Mouse (Mus musculus): ENCODE measurements around the gene Fkbp2. TPM values are rescaled to one million over a fixed set of nuclear protein-coding genes. Genes with fewer than 3 reads are reported as not detected.

Fkbp2 gene
- polyA plus RNA-seq, 1 experiment from 2014 or later = 101 TPM

Other genes with a start within 250 kb of the Fkbp2 start
- gene Rps6ka4, start 139.9 kb downstream of the Fkbp2 start, polyA plus RNA-seq (2016; fragmentation: Nextera tagmentation; extraction: Ambion mirVana) = 5.3 and 7.0 TPM in 2 replicates
- gene Ccdc88b, start 122.3 kb downstream of the Fkbp2 start, polyA plus RNA-seq (2016; fragmentation: Nextera tagmentation; extraction: Ambion mirVana) = 0.62 and 0.67 TPM in 2 replicates
- 150 and 168 TPM in 2 replicates for gene Trmt112, start 70.8 kb downstream of the Fkbp2 start, polyA plus RNA-seq (2016; fragmentation: Nextera tagmentation; extraction: Ambion mirVana)
- gene Prdx5, start 70.4 kb downstream of the Fkbp2 start, polyA plus RNA-seq (2016; fragmentation: Nextera tagmentation; extraction: Ambion mirVana) = 137 and 140 TPM in 2 replicates
- gene Esrra, start 58.7 kb downstream of the Fkbp2 start, polyA plus RNA-seq (2016; fragmentation: Nextera tagmentation; extraction: Ambion mirVana) = 7.9 and 8.9 TPM in 2 replicates
- gene Catsperz, start 55.1 kb downstream of the Fkbp2 start, polyA plus RNA-seq (2016; fragmentation: Nextera tagmentation; extraction: Ambion mirVana) = 0.68 and 0.74 TPM in 2 replicates
- 0.23 TPM in 1 of 2 replicates, not detected in the other for gene Kcnk4, start 46.0 kb downstream of the Fkbp2 start, polyA plus RNA-seq (2016; fragmentation: Nextera tagmentation; extraction: Ambion mirVana)
- 53.4 and 55.1 TPM in 2 replicates for gene Bad, start 38.6 kb downstream of the Fkbp2 start, polyA plus RNA-seq (2016; fragmentation: Nextera tagmentation; extraction: Ambion mirVana)
- gene Gpr137, start 38.0 kb downstream of the Fkbp2 start, polyA plus RNA-seq (2016; fragmentation: Nextera tagmentation; extraction: Ambion mirVana) = 26.9 and 27.5 TPM in 2 replicates
- gene Ppp1r14b, start 5.5 kb downstream of the Fkbp2 start, polyA plus RNA-seq (2016; fragmentation: Nextera tagmentation; extraction: Ambion mirVana) = 217 and 235 TPM in 2 replicates
- 32.8 and 37.0 TPM in 2 replicates for gene Plcb3, start 4.0 kb downstream of the Fkbp2 start, polyA plus RNA-seq (2016; fragmentation: Nextera tagmentation; extraction: Ambion mirVana)
- 36.0 and 36.9 TPM in 2 replicates for gene Vegfb, start 7.2 kb upstream of the Fkbp2 start, polyA plus RNA-seq (2016; fragmentation: Nextera tagmentation; extraction: Ambion mirVana)
- 18.1 and 18.2 TPM in 2 replicates for gene Dnajc4, start 12.1 kb upstream of the Fkbp2 start, polyA plus RNA-seq (2016; fragmentation: Nextera tagmentation; extraction: Ambion mirVana)
- gene Nudt22, start 15.6 kb upstream of the Fkbp2 start, polyA plus RNA-seq (2016; fragmentation: Nextera tagmentation; extraction: Ambion mirVana) = 20.1 and 20.9 TPM in 2 replicates
- gene Trpt1, start 15.6 kb upstream of the Fkbp2 start, polyA plus RNA-seq (2016; fragmentation: Nextera tagmentation; extraction: Ambion mirVana) = 8.3 and 8.8 TPM in 2 replicates
- gene Fermt3, start 39.0 kb upstream of the Fkbp2 start, polyA plus RNA-seq (2016; fragmentation: Nextera tagmentation; extraction: Ambion mirVana) = 7.1 and 8.0 TPM in 2 replicates
- gene Stip1, start 59.5 kb upstream of the Fkbp2 start, polyA plus RNA-seq (2016; fragmentation: Nextera tagmentation; extraction: Ambion mirVana) = 453 and 489 TPM in 2 replicates
- gene Macrod1, start 76.3 kb upstream of the Fkbp2 start, polyA plus RNA-seq (2016; fragmentation: Nextera tagmentation; extraction: Ambion mirVana) = 5.0 and 5.4 TPM in 2 replicates
- gene Flrt1, start 125.2 kb upstream of the Fkbp2 start, polyA plus RNA-seq (2016; fragmentation: Nextera tagmentation; extraction: Ambion mirVana) = 2.5 and 2.9 TPM in 2 replicates
- 275 and 276 TPM in 2 replicates for gene Otub1, start 225.8 kb upstream of the Fkbp2 start, polyA plus RNA-seq (2016; fragmentation: Nextera tagmentation; extraction: Ambion mirVana)
- gene Cox8a, start 237.1 kb upstream of the Fkbp2 start, polyA plus RNA-seq (2016; fragmentation: Nextera tagmentation; extraction: Ambion mirVana) = 867 and 877 TPM in 2 replicates

All from embryonic facial prominence, embryonic 10.5 days (tissue).